Mouse (Mus musculus): ENCODE data around the gene Rhoj.
"Not testable (repeated sequence)": the region's sequence is repeated elsewhere in the genome, so short reads cannot be mapped to it uniquely, and the experiment has no call there.

Rhoj gene

GRCm38 (mm10) chr12:75391526-75391925, 83.4 kb downstream of the Rhoj start:
- no peak for DNase-seq (ENCODE audit: low read depth, low spot score)

GRCm38 (mm10) chr12:75394011-75394773, 86.1 kb downstream of the Rhoj start:
- no peak for DNase-seq (ENCODE audit: low read depth, low spot score)

- no peak for DNase-seq (ENCODE audit: low read depth, low spot score)
Measured at GRCm38 (mm10) chr12:75396616-75397015, 88.5 kb downstream of the Rhoj start.

- DNase-seq (ENCODE audit: low read depth, low spot score): no peak
Measured at GRCm38 (mm10) chr12:75397077-75397476, 89.0 kb downstream of the Rhoj start.

GRCm38 (mm10) chr12:75412964-75413363, 104.8 kb downstream of the Rhoj start:
- DNase-seq (ENCODE audit: low read depth, low spot score): no peak

GRCm38 (mm10) chr12:75414991-75415390, 106.9 kb downstream of the Rhoj start:
- DNase-seq (ENCODE audit: low read depth, low spot score): no peak

DNA sequence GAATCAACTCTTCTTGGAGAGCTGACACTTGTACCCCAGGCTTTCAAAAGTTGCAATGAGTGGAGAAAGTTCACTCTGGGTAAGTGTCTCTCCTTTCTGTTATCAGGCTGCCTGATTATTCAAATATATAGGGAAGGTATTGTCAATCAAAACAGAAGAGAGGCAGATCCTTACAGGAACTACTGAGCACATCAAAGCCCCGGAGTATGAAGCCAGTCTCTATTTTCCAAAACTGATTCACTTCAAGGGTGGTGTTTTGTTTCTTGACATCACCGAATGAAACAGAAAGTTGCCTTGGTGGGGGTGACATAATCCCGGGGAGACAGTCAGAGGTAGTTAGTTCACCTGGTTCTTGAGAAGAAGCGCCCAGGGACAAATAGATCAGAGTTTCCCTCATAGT, 108.6 kb downstream of the Rhoj start, which contains the start of gene Gphb5:
Gphb5 (minus strand) TSS at position 101 of the 400 bp plus-strand sequence.
- DNase-seq (ENCODE audit: low read depth, low spot score): no peak

DNA sequence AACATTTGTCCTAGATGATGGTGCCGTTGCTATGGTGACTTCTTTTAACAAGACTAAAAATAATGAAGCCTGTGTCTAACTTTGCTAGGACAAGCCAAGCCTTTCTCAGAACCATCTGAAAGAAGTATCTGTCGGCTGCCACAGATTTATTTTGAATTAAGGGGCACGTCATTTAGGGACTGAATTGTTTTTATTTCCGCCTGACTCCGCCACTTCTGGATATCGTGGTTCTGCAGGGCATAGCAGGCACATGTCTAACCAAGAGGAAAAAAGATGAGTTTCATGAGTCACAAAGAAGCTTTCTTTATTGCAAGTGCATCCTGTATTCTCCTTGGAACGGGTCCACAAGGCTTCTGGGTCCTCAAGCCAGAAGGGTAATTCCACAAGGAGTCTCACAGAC, 116.2 kb downstream of the Rhoj start:
- peak; percentile 64 for DNase-seq (ENCODE audit: low read depth, low spot score)

GRCm38 (mm10) chr12:75424817-75425216, 116.7 kb downstream of the Rhoj start:
- no peak for DNase-seq (ENCODE audit: low read depth, low spot score)

DNA sequence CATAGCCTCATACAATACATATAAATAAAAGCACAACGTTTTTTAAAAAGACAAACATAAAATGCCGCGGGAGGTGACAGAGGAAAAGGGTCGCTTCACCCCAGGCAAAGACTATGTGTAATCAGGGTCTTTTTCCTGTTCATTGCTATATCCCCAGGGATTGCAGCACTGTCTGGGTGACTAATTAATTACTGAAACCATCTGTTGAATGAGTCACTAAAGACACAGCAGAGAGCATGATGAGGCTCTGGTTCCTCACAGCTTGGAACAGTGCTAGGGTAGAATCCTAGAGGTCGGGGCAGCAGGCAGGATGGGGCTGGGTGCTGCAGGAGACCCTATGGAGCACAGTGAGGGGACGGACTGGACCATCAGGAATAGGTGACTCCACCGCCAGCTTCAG, 117.8 kb downstream of the Rhoj start:
- DNase-seq (ENCODE audit: low read depth, low spot score): peak; percentile 31

GRCm38 (mm10) chr12:75428719-75429118, 120.6 kb downstream of the Rhoj start:
- DNase-seq (ENCODE audit: low read depth, low spot score): no peak

DNA sequence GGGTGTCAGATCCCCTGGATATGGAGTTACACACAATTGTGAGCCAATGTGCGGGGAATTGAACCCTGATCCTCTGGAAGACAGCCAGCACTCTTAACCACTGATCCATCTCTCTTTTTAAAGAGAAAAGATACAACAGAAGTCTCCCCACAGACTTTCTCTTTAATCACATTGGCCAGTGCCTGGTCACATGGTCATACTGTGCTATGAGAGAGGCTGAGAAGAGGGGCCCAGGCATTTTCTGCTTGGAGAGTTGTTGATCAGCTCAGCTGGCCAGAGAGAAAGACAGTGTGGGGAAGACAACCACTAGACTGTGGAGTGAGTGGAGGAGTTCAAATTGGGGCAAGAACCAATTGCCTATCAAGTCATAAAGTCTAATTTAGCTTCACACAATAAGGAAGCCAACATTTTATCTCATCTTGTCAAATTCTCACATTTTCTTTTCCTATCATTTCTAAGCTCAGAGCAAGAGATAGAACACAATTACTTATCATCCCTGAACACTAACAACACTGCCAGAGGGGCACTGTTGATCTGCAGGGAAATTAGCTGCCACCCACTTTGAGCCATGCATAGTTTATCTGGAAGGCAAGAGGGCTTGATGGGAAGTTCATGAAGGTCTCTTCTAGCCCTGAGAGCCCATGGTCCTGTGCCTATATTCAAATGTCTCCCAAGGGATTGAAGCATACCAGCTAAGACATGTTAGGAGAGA, 121.7 kb downstream of the Rhoj start:
- DNase-seq (ENCODE audit: low read depth, low spot score): no peak

DNA sequence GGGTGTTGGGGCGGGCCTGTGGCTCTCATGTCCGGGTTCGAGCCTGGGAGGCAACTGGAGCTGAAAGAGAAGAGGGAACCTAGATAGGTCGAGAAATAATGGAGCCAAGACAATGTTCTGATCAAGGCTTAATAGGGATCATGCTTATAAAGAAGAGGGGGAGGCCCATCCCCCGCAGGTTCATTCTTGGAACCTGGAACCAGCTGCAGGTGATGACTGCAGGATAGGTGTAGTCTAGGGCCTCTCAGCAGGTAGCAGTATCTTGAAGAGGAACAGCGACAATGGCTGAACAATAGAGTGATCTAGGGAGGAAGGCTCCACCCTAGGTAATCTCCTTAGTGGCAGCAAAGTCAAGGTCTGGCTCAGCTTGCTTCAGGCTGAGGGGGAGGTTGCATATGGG, 124.3 kb downstream of the Rhoj start:
- not testable (repeated sequence) for DNase-seq (ENCODE audit: low read depth, low spot score)

GRCm38 (mm10) chr12:75446245-75446644, 138.1 kb downstream of the Rhoj start:
- peak; percentile 33 for DNase-seq (ENCODE audit: low read depth, low spot score)

DNA sequence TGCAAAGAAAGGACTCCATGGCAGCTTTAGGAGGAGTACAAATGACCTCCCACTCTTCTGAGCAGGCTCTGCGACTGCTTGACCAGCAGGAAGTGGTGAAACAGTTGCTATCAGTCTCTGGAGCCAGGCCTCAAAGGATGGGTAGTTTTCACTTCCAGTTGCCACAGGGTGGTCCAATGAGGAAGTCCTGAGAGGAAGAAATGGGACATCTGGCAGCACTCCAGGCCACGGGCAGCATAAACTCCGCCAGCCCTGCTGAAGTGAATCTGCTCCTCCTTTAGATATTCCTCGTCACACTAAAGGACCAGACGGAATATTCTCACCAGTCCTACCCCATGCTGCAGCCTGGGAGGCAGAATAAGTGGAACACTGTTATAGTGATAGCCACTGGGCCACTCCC, 140.8 kb downstream of the Rhoj start:
- peak; percentile 40 for DNase-seq (ENCODE audit: low read depth, low spot score)

- DNase-seq (ENCODE audit: low read depth, low spot score): peak; percentile 37
Measured at GRCm38 (mm10) chr12:75449475-75449966, 141.4 kb downstream of the Rhoj start.

- DNase-seq (ENCODE audit: low read depth, low spot score): peak; percentile 41
Measured at GRCm38 (mm10) chr12:75450011-75450410, 141.9 kb downstream of the Rhoj start.

- DNase-seq (ENCODE audit: low read depth, low spot score): no peak
Measured at GRCm38 (mm10) chr12:75450592-75450991, 142.5 kb downstream of the Rhoj start.

Measured in brain, adult 2 months (tissue).